Mouse (Mus musculus) megakaryocyte, embryonic 14.5 days (primary cell): ENCODE measurements at regions not wholly inside any gene's neighbourhood (a gene's known extent, or its start where the extent isn't known, plus 50 kb on each side); places are given as distances from the start of the nearest gene placed in this dataset.

Source experiments
- FLI1 ChIP-seq: IDR thresholded peaks from 2 replicates; pipeline ENCODE4 v1.6.1; 2012; ENCODE audit warnings: low read length, inconsistent platforms, mixed read lengths
- GATA1 ChIP-seq: IDR thresholded peaks from 3 replicates; pipeline ENCODE4 v1.6.1; 2012; ENCODE audit warnings: mixed read lengths, low read length, inconsistent platforms, borderline replicate concordance

DNA sequence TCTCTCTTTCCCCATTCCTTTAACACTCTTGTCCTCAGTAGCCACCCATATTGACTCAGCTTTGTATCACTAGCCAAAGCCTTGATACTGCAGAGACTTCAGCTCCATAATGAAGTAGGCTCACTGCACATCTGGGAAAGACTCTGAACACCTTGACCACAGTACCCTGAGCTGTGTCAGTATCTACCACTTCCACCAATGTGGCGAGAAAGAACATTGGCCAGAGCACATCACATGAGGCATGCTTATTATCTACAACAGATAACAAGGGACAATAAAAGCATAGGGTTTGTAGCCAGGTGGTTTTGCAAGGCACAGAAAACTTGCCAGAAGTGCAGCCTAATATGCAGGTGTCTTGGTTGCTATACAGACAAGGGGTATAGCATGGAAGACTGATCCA lies 414.0 kb upstream of the Smarca2 start:
- TF ChIP-seq GATA1 (no peak), FLI1 (no peak)
